Mouse (Mus musculus) embryonic facial prominence, embryonic 15.5 days (tissue): ENCODE results near the gene Lsm10. TPM values are rescaled to one million over a fixed set of nuclear protein-coding genes. Genes with fewer than 3 reads are reported as not detected.

ENCODE experiments used
- ATAC-seq: fragments of 200-750 bp; cut with Nextera tagmentation; 2 replicates; pipeline ENCODE4 v1.8.0; 2017; ENCODE audit warnings: low read depth, moderate TSS enrichment; ENCODE audit not compliant: insufficient number of reproducible peaks, low FRiP score, low TSS enrichment
- H3K27ac ChIP-seq: fragments of 300-500 bp; sonication (generic); replicated peaks from 2 replicates; pipeline ENCODE4 v1.5.1; 2015; ENCODE audit warnings: mild to moderate bottlenecking, inconsistent platforms
- H3K27me3 ChIP-seq: fragments of 300-500 bp; sonication (generic); 2 replicates; pipeline ENCODE4 v1.6.1; 2015; ENCODE audit warnings: inconsistent platforms
- H3K36me3 ChIP-seq: fragments of 300-500 bp; sonication (generic); 2 replicates; pipeline ENCODE4 v1.6.1; 2015; ENCODE audit warnings: mild to moderate bottlenecking, inconsistent platforms
- H3K4me1 ChIP-seq: fragments of 300-500 bp; sonication (generic); 2 replicates; pipeline ENCODE4 v1.6.1; 2015; ENCODE audit warnings: inconsistent platforms
- H3K4me2 ChIP-seq: fragments of 300-500 bp; sonication (generic); replicated peaks from 2 replicates; pipeline ENCODE4 v1.6.1; 2015; ENCODE audit warnings: mild to moderate bottlenecking, inconsistent platforms
- H3K4me3 ChIP-seq: fragments of 300-500 bp; sonication (generic); replicated peaks from 2 replicates; pipeline ENCODE4 v1.5.1; 2015; ENCODE audit warnings: mild to moderate bottlenecking, inconsistent platforms
- H3K9ac ChIP-seq: fragments of 300-500 bp; sonication (generic); 2 replicates; pipeline ENCODE4 v1.6.1; 2015; ENCODE audit warnings: inconsistent platforms
- H3K9me3 ChIP-seq: fragments of 300-500 bp; sonication (generic); replicated peaks from 2 replicates; pipeline ENCODE4 v1.6.1; 2016; ENCODE audit warnings: inconsistent platforms
- WGBS: fragments of 180-500 bp; shearing (Covaris S2); methylation state at CpG from one replicate; pipeline ENCODE4 v1.1.7; 2015; 5-methylcytosine and 5-hydroxymethylcytosine counted together
- polyA plus RNA-seq: library from polyadenylated mRNA; unstranded; fragments of >200 nt; fragmentation: Nextera tagmentation; extraction: Ambion mirVana; gene quantifications from 2 replicates; pipeline ENCODE4 v1.2.1, GENCODE M21; 2015

Gene Lsm10
- polyA plus RNA-seq, 1 experiment from 2014 or later: 55.4 TPM

- no peak overlapping the region for H3K9ac ChIP-seq
- peaks cover 46% of the 10 kb centered on the region for H3K36me3 ChIP-seq
- ATAC-seq: no peak
- H3K4me3 ChIP-seq: no peak overlapping the region
- no peaks in the 10 kb centered on the region for H3K9me3 ChIP-seq
- H3K4me1 ChIP-seq: peaks cover 8% of the 10 kb centered on the region; the same call in 1 of the 2 replicates
- WGBS: 85% methylated on average over 10 of the region's 10 CpGs
- no peak overlapping the region for H3K4me2 ChIP-seq
- H3K27ac ChIP-seq: no peak overlapping the region
- no peaks in the 10 kb centered on the region for H3K27me3 ChIP-seq
Measured at GRCm38 (mm10) chr4:126123309-126124040, 27.1 kb downstream of the Lsm10 start.

GRCm38 (mm10) chr4:126130502-126130901, 34.1 kb downstream of the Lsm10 start:
- Histone ChIP-seq H3K9me3 (no peaks in the 10 kb centered on the region), H3K4me1 (peaks cover 40% of the 10 kb centered on the region), H3K4me3 (no peak overlapping the region), H3K27ac (peak overlapping the region; percentile 86), H3K36me3 (peaks cover 52% of the 10 kb centered on the region), H3K9ac (no peak overlapping the region), H3K4me2 (no peak overlapping the region), H3K27me3 (no peaks in the 10 kb centered on the region)
- WGBS: 30% methylated on average over 11 of the region's 11 CpGs
- no peak for ATAC-seq

- Histone ChIP-seq H3K27me3 (no peaks in the 10 kb centered on the region), H3K4me3 (no peak overlapping the region), H3K27ac (peak overlapping the region; percentile 86), H3K4me2 (no peak overlapping the region), H3K36me3 (peaks cover 50% of the 10 kb centered on the region), H3K9ac (no peak overlapping the region), H3K4me1 (peaks cover 40% of the 10 kb centered on the region), H3K9me3 (no peaks in the 10 kb centered on the region)
- ATAC-seq: peak; percentile 41; the same call in 1 of the 2 replicates
- WGBS: 35% methylated on average over 10 of the region's 10 CpGs
Measured at GRCm38 (mm10) chr4:126131290-126132121, 35.1 kb downstream of the Lsm10 start.

- no peaks in the 10 kb centered on the region for H3K9me3 ChIP-seq
- no peak overlapping the region for H3K4me2 ChIP-seq
- H3K4me1 ChIP-seq: peaks cover 40% of the 10 kb centered on the region
- H3K9ac ChIP-seq: no peak overlapping the region
- 52% methylated on average over 6 of the region's 6 CpGs for WGBS
- no peak for ATAC-seq
- peak overlapping the region; percentile 86 for H3K27ac ChIP-seq
- H3K36me3 ChIP-seq: peaks cover 46% of the 10 kb centered on the region
- H3K4me3 ChIP-seq: no peak overlapping the region
- H3K27me3 ChIP-seq: no peaks in the 10 kb centered on the region
Measured at GRCm38 (mm10) chr4:126132636-126133264, 36.3 kb downstream of the Lsm10 start.

GRCm38 (mm10) chr4:126134236-126134635, 37.8 kb downstream of the Lsm10 start:
- Histone ChIP-seq H3K9ac (no peak overlapping the region), H3K27me3 (no peaks in the 10 kb centered on the region), H3K4me3 (no peak overlapping the region), H3K36me3 (peaks cover 46% of the 10 kb centered on the region), H3K4me1 (peaks cover 40% of the 10 kb centered on the region), H3K9me3 (no peaks in the 10 kb centered on the region), H3K4me2 (no peak overlapping the region), H3K27ac (no peak overlapping the region)
- WGBS: 87% methylated on average over 4 of the region's 4 CpGs
- ATAC-seq: no peak

GRCm38 (mm10) chr4:126134639-126135038, 38.2 kb downstream of the Lsm10 start:
- Histone ChIP-seq H3K4me3 (no peak overlapping the region), H3K36me3 (peaks cover 46% of the 10 kb centered on the region), H3K27ac (no peak overlapping the region), H3K4me2 (no peak overlapping the region), H3K27me3 (no peaks in the 10 kb centered on the region), H3K9ac (no peak overlapping the region), H3K4me1 (peaks cover 40% of the 10 kb centered on the region), H3K9me3 (no peaks in the 10 kb centered on the region)
- ATAC-seq: no peak
- WGBS: 71% methylated on average over 4 of the region's 4 CpGs

- no peak overlapping the region for H3K9ac ChIP-seq
- no peaks in the 10 kb centered on the region for H3K27me3 ChIP-seq
- ATAC-seq: no peak
- no peak overlapping the region for H3K4me2 ChIP-seq
- peaks cover 13% of the 10 kb centered on the region for H3K4me1 ChIP-seq
- no peak overlapping the region for H3K4me3 ChIP-seq
- 80% methylated on average over 4 of the region's 4 CpGs for WGBS
- peaks cover 50% of the 10 kb centered on the region for H3K36me3 ChIP-seq
- H3K9me3 ChIP-seq: no peaks in the 10 kb centered on the region
- H3K27ac ChIP-seq: no peak overlapping the region
Measured at GRCm38 (mm10) chr4:126137773-126138172, 41.4 kb downstream of the Lsm10 start.

GRCm38 (mm10) chr4:126141021-126141420, 44.6 kb downstream of the Lsm10 start:
- H3K9ac ChIP-seq: no peak overlapping the region
- WGBS: 56% methylated on average over 5 of the region's 5 CpGs
- no peak for ATAC-seq
- peaks cover 39% of the 10 kb centered on the region for H3K36me3 ChIP-seq
- H3K4me1 ChIP-seq: 0 out of 2 replicates have a peak, but pooled peaks cover 4% of the 10 kb centered on the region
- H3K4me3 ChIP-seq: no peak overlapping the region
- no peak overlapping the region for H3K4me2 ChIP-seq
- no peaks in the 10 kb centered on the region for H3K9me3 ChIP-seq
- no peaks in the 10 kb centered on the region for H3K27me3 ChIP-seq
- H3K27ac ChIP-seq: no peak overlapping the region; the same call in 1 of the 2 replicates

- H3K4me3 ChIP-seq: no peak overlapping the region
- H3K27me3 ChIP-seq: no peaks in the 10 kb centered on the region
- no peak overlapping the region for H3K9ac ChIP-seq
- ATAC-seq: no peak
- peaks cover under 1% of the 10 kb centered on the region; the same call in 1 of the 2 replicates for H3K36me3 ChIP-seq
- no peaks in the 10 kb centered on the region for H3K9me3 ChIP-seq
- no peak overlapping the region for H3K27ac ChIP-seq
- WGBS: 28% methylated on average over 4 of the region's 4 CpGs
- no peak overlapping the region for H3K4me2 ChIP-seq
- peaks cover 32% of the 10 kb centered on the region for H3K4me1 ChIP-seq
Measured at GRCm38 (mm10) chr4:126145396-126145795, 49.0 kb downstream of the Lsm10 start.

GRCm38 (mm10) chr4:126146974-126147532, 50.6 kb downstream of the Lsm10 start:
- Histone ChIP-seq H3K27ac (peak overlapping the region; percentile 92), H3K4me2 (peak overlapping the region; percentile 89), H3K9ac (no peak overlapping the region), H3K36me3 (no peaks in the 10 kb centered on the region; the same call in 1 of the 2 replicates), H3K4me1 (peaks cover 45% of the 10 kb centered on the region), H3K4me3 (peak overlapping the region; percentile 64; the same call in 1 of the 2 replicates), H3K9me3 (no peaks in the 10 kb centered on the region), H3K27me3 (no peaks in the 10 kb centered on the region)
- no peak for ATAC-seq
- WGBS: 32% methylated on average over 9 of the region's 9 CpGs
